Mouse (Mus musculus) kidney, adult 2 months (tissue): ENCODE data around the gene Bbip1. TPM values are rescaled to one million over a fixed set of nuclear protein-coding genes. Genes with fewer than 3 reads are reported as not detected.

ENCODE experiments used
- DNase-seq: peaks from one replicate; pipeline ENCODE4 v3.0.0; 2021
- H3K27ac ChIP-seq: fragments of 200-500 bp; 2 replicates; pipeline ENCODE4 v1.5.1; 2012; ENCODE audit warnings: low read depth, low read length, control low read depth, inconsistent platforms; ENCODE audit not compliant: insufficient read depth
- H3K27me3 ChIP-seq: fragments of 200-500 bp; replicated peaks from 2 replicates; pipeline ENCODE4 v1.6.1; 2012; ENCODE audit warnings: mild to moderate bottlenecking, moderate library complexity, low read length, inconsistent platforms; ENCODE audit not compliant: control insufficient read depth, insufficient read depth
- H3K36me3 ChIP-seq: fragments of 200-500 bp; 2 replicates; pipeline ENCODE4 v1.6.1; 2012; ENCODE audit warnings: mild to moderate bottlenecking, moderate library complexity, low read length, inconsistent platforms; ENCODE audit not compliant: control insufficient read depth, insufficient read depth
- H3K4me1 ChIP-seq: fragments of 200-500 bp; 2 replicates; pipeline ENCODE4 v1.6.1; 2011; ENCODE audit warnings: low read length; ENCODE audit not compliant: control insufficient read depth, insufficient read depth
- H3K4me3 ChIP-seq: fragments of 200-500 bp; 2 replicates; pipeline ENCODE4 v1.5.1; 2011; ENCODE audit warnings: mild to moderate bottlenecking, low read depth, low read length, control low read depth; ENCODE audit not compliant: insufficient read depth
- CTCF ChIP-seq: fragments of 200-500 bp; conservative IDR thresholded peaks from 2 replicates; pipeline ENCODE4 v1.5.1; 2011; ENCODE audit warnings: low read depth, mild to moderate bottlenecking, control low read depth, low read length, moderate library complexity, mixed read lengths; ENCODE audit not compliant: insufficient read depth, insufficient read length
- POLR2A ChIP-seq: fragments of 200-500 bp; IDR thresholded peaks from one replicate; pipeline ENCODE4 v1.6.1; 2011; ENCODE audit warnings: low read depth, low read length, control low read depth
- whole genome bisulfite sequencing: fragments of 180-500 bp; shearing (Covaris S2); methylation state at CpG from one replicate; pipeline ENCODE4 v1.1.7; 2018; 5-methylcytosine and 5-hydroxymethylcytosine counted together
- polyA plus RNA-seq: library from polyadenylated mRNA; depleted of rRNA; stranded (reverse); fragments of >200 nt; gene quantifications from 2 replicates; pipeline ENCODE4 v1.2.3, GENCODE M21; 2012

Bbip1 gene
- polyA plus RNA-seq, 1 experiment, result 12.6 TPM

GRCm38 (mm10) chr19:53944786-53945169 lies 351 bp upstream of the Bbip1 start:
- TF ChIP-seq POLR2A (no peak), CTCF (no peak)
- no peak for DNase-seq
- Histone ChIP-seq H3K4me1 (peaks cover 11% of the 10 kb centered on the region; the same call in 1 of the 2 replicates), H3K4me3 (peak overlapping the region; percentile 74), H3K27ac (peak overlapping the region; percentile 64; the same call in 1 of the 2 replicates), H3K27me3 (no peaks in the 10 kb centered on the region), H3K36me3 (no peaks in the 10 kb centered on the region)
- 4% methylated on average over 47 of the region's 47 CpGs for WGBS

- H3K4me1 ChIP-seq, result peaks cover 4% of the 10 kb centered on the region; the same call in 1 of the 2 replicates
- TF ChIP-seq POLR2A (no peak), CTCF (no peak)
- no peak overlapping the region for H3K27ac ChIP-seq
- DNase-seq, result no peak
- no peak overlapping the region for H3K4me3 ChIP-seq
- H3K36me3 ChIP-seq, result no peaks in the 10 kb centered on the region
- 93% methylated on average over 2 of the region's 2 CpGs for WGBS
- no peaks in the 10 kb centered on the region for H3K27me3 ChIP-seq
Measured at GRCm38 (mm10) chr19:53942342-53942741, 2.1 kb downstream of the Bbip1 start.

GRCm38 (mm10) chr19:53941139-53941538 lies 3.3 kb downstream of the Bbip1 start:
- H3K27me3 ChIP-seq, result no peaks in the 10 kb centered on the region
- no peak for TF ChIP-seq POLR2A
- TF ChIP-seq CTCF, result no peak
- DNase-seq, result no peak
- 87% methylated on average over 4 of the region's 4 CpGs for WGBS
- peaks cover 4% of the 10 kb centered on the region; the same call in 1 of the 2 replicates for H3K4me1 ChIP-seq
- H3K27ac ChIP-seq, result no peak overlapping the region
- H3K36me3 ChIP-seq, result no peaks in the 10 kb centered on the region
- H3K4me3 ChIP-seq, result no peak overlapping the region

- Histone ChIP-seq H3K4me1 (no peaks in the 10 kb centered on the region), H3K4me3 (no peak overlapping the region), H3K36me3 (no peaks in the 10 kb centered on the region), H3K27ac (no peak overlapping the region), H3K27me3 (no peaks in the 10 kb centered on the region)
- DNase-seq, result no peak
- WGBS, result 67% methylated on average over 4 of the region's 4 CpGs
- no peak for TF ChIP-seq CTCF
Measured at GRCm38 (mm10) chr19:53939467-53939866, 5.0 kb downstream of the Bbip1 start.

GRCm38 (mm10) chr19:53934046-53934445 lies 10.4 kb downstream of the Bbip1 start:
- H3K36me3 ChIP-seq, result peaks cover 2% of the 10 kb centered on the region; the same call in 1 of the 2 replicates
- peak; percentile 13 for DNase-seq

GRCm38 (mm10) chr19:53933050-53933449 lies 11.4 kb downstream of the Bbip1 start:
- Histone ChIP-seq H3K4me3 (no peak overlapping the region), H3K27ac (no peak overlapping the region), H3K27me3 (no peaks in the 10 kb centered on the region), H3K36me3 (peaks cover 3% of the 10 kb centered on the region), H3K4me1 (no peaks in the 10 kb centered on the region)
- DNase-seq, result no peak
- TF ChIP-seq POLR2A (no peak), CTCF (no peak)

More at GRCm38 (mm10) chr19:53934046-53934445, 10.4 kb downstream of the Bbip1 start:
- H3K27me3 ChIP-seq, result no peaks in the 10 kb centered on the region
- TF ChIP-seq POLR2A (no peak), CTCF (no peak)
- H3K4me1 ChIP-seq, result no peaks in the 10 kb centered on the region
- no peak overlapping the region for H3K4me3 ChIP-seq
- H3K27ac ChIP-seq, result no peak overlapping the region

GRCm38 (mm10) chr19:53929218-53929617 lies 15.2 kb downstream of the Bbip1 start:
- 81% methylated on average over 3 of the region's 3 CpGs for WGBS
- no peaks in the 10 kb centered on the region for H3K4me1 ChIP-seq

More at GRCm38 (mm10) chr19:53929218-53929617, 15.2 kb downstream of the Bbip1 start:
- no peak for TF ChIP-seq CTCF
- TF ChIP-seq POLR2A, result no peak
- Histone ChIP-seq H3K4me3 (no peak overlapping the region), H3K27ac (no peak overlapping the region), H3K36me3 (peaks cover 3% of the 10 kb centered on the region), H3K27me3 (no peaks in the 10 kb centered on the region)
- DNase-seq, result no peak
